Mouse (Mus musculus) erythroblast, embryonic 14.5 days (primary cell): ENCODE data around the gene Os9.

Experiments used
- GATA1 ChIP-seq: IDR thresholded peaks from 2 replicates; pipeline ENCODE4 v1.6.1; 2012; ENCODE audit warnings: low read length, inconsistent platforms, mixed read lengths
- TAL1 ChIP-seq: IDR thresholded peaks from 3 replicates; pipeline ENCODE4 v1.6.1; 2012; ENCODE audit warnings: low read length, inconsistent platforms, mixed read lengths

GRCm38 (mm10) chr10:127170002-127170401, 49.1 kb upstream of the Os9 start:
- no peak for TF ChIP-seq TAL1
- no peak for TF ChIP-seq GATA1
